Mouse (Mus musculus): ENCODE measurements around the gene Samd4b. TPM values are rescaled to one million over a fixed set of nuclear protein-coding genes. Genes with fewer than 3 reads are reported as not detected.

Gene Samd4b
- polyA plus RNA-seq, 1 experiment from 2014 or later = 40.2 TPM

GRCm38 (mm10) chr7:28378769-28379651 lies 218.9 kb downstream of the Samd4b start:
- Histone ChIP-seq H3K4me1 (peaks cover 86% of the 10 kb centered on the region), H3K27me3 (ENCODE audit: low read depth, poor library complexity, severe bottlenecking) (no peaks in the 10 kb centered on the region), H3K27ac (peak overlapping the region; percentile 90), H3K9me3 (replicated peaks) (no peaks in the 10 kb centered on the region), H3K36me3 (peaks cover 11% of the 10 kb centered on the region), H3K4me3 (peak overlapping the region; percentile 76)
- WGBS = under 1% methylated on average over 53 of the region's 53 CpGs
- peak; percentile 93 for DNase-seq (ENCODE audit: low spot score)

GRCm38 (mm10) chr7:28378066-28378690 lies 219.8 kb downstream of the Samd4b start:
- Histone ChIP-seq H3K27me3 (ENCODE audit: low read depth, poor library complexity, severe bottlenecking) (no peaks in the 10 kb centered on the region), H3K27ac (peak overlapping the region; percentile 90), H3K36me3 (peaks cover 11% of the 10 kb centered on the region), H3K9me3 (replicated peaks) (no peaks in the 10 kb centered on the region), H3K4me3 (peak overlapping the region; percentile 76), H3K4me1 (peaks cover 84% of the 10 kb centered on the region)
- DNase-seq (ENCODE audit: low spot score) = no peak
- WGBS = 39% methylated on average over 32 of the region's 32 CpGs

GRCm38 (mm10) chr7:28377190-28378065 lies 220.5 kb downstream of the Samd4b start:
- peak overlapping the region; percentile 76 for H3K4me3 ChIP-seq
- peaks cover 77% of the 10 kb centered on the region for H3K4me1 ChIP-seq
- peaks cover 11% of the 10 kb centered on the region for H3K36me3 ChIP-seq
- no peaks in the 10 kb centered on the region for H3K27me3 ChIP-seq (ENCODE audit: low read depth, poor library complexity, severe bottlenecking)
- WGBS = 75% methylated on average over 18 of the region's 18 CpGs
- no peaks in the 10 kb centered on the region for H3K9me3 ChIP-seq (replicated peaks)
- peak overlapping the region; percentile 90 for H3K27ac ChIP-seq
- DNase-seq (ENCODE audit: low spot score) = no peak

- DNase-seq (ENCODE audit: low spot score) = peak; percentile 78
- no peaks in the 10 kb centered on the region for H3K9me3 ChIP-seq (replicated peaks)
- H3K4me1 ChIP-seq = peaks cover 66% of the 10 kb centered on the region
- peaks cover 11% of the 10 kb centered on the region for H3K36me3 ChIP-seq
- H3K4me3 ChIP-seq = peak overlapping the region; percentile 55
- WGBS = 2% methylated on average over 30 of the region's 30 CpGs
- H3K27me3 ChIP-seq (ENCODE audit: low read depth, poor library complexity, severe bottlenecking) = no peaks in the 10 kb centered on the region
- H3K27ac ChIP-seq = peak overlapping the region; percentile 98
Observed at GRCm38 (mm10) chr7:28376011-28376771, 221.8 kb downstream of the Samd4b start.

GRCm38 (mm10) chr7:28375176-28375921 lies 222.6 kb downstream of the Samd4b start:
- H3K27me3 ChIP-seq (ENCODE audit: low read depth, poor library complexity, severe bottlenecking) = no peaks in the 10 kb centered on the region
- peaks cover 12% of the 10 kb centered on the region for H3K36me3 ChIP-seq
- WGBS = 1% methylated on average over 36 of the region's 36 CpGs
- peak overlapping the region; percentile 98 for H3K27ac ChIP-seq
- no peaks in the 10 kb centered on the region for H3K9me3 ChIP-seq (replicated peaks)
- peaks cover 66% of the 10 kb centered on the region for H3K4me1 ChIP-seq
- H3K4me3 ChIP-seq = peak overlapping the region; percentile 55
- peak; percentile 92 for DNase-seq (ENCODE audit: low spot score)

GRCm38 (mm10) chr7:28374647-28375046 lies 223.3 kb downstream of the Samd4b start:
- Histone ChIP-seq H3K27me3 (ENCODE audit: low read depth, poor library complexity, severe bottlenecking) (no peaks in the 10 kb centered on the region), H3K4me1 (peaks cover 69% of the 10 kb centered on the region), H3K9me3 (replicated peaks) (no peaks in the 10 kb centered on the region), H3K36me3 (peaks cover 19% of the 10 kb centered on the region), H3K27ac (peak overlapping the region; percentile 98), H3K4me3 (peak overlapping the region; percentile 55)
- WGBS = 87% methylated on average over 10 of the region's 10 CpGs
- DNase-seq (ENCODE audit: low spot score) = no peak

GRCm38 (mm10) chr7:28373891-28374495 lies 224.0 kb downstream of the Samd4b start:
- no peaks in the 10 kb centered on the region for H3K9me3 ChIP-seq (replicated peaks)
- H3K27ac ChIP-seq = peak overlapping the region; percentile 98
- no peak for DNase-seq (ENCODE audit: low spot score)
- 0 out of 2 replicates have a peak overlapping the region, but pooled peaks have one; percentile 82 for H3K4me3 ChIP-seq
- peaks cover 69% of the 10 kb centered on the region for H3K4me1 ChIP-seq
- peaks cover 26% of the 10 kb centered on the region for H3K36me3 ChIP-seq
- WGBS = 78% methylated on average over 7 of the region's 7 CpGs
- H3K27me3 ChIP-seq (ENCODE audit: low read depth, poor library complexity, severe bottlenecking) = no peaks in the 10 kb centered on the region

- peaks cover 65% of the 10 kb centered on the region for H3K4me1 ChIP-seq
- WGBS = 1% methylated on average over 9 of the region's 9 CpGs
- no peaks in the 10 kb centered on the region for H3K9me3 ChIP-seq (replicated peaks)
- no peaks in the 10 kb centered on the region for H3K27me3 ChIP-seq (ENCODE audit: low read depth, poor library complexity, severe bottlenecking)
- H3K36me3 ChIP-seq = peaks cover 34% of the 10 kb centered on the region
- peak; percentile 74 for DNase-seq (ENCODE audit: low spot score)
- H3K27ac ChIP-seq = peak overlapping the region; percentile 98
- H3K4me3 ChIP-seq = peak overlapping the region; percentile 82
Observed at GRCm38 (mm10) chr7:28373131-28373581, 224.8 kb downstream of the Samd4b start.

- Histone ChIP-seq H3K4me3 (peak within 1 kb of the TSS; percentile 82), H3K9me3 (replicated peaks) (no peaks in the 10 kb centered on the region), H3K4me1 (peaks cover 58% of the 10 kb centered on the region), H3K36me3 (peaks cover 36% of the 10 kb centered on the region), H3K27me3 (ENCODE audit: low read depth, poor library complexity, severe bottlenecking) (no peaks in the 10 kb centered on the region), H3K27ac (peak within 1 kb of the TSS; percentile 98)
- peak; percentile 99 for DNase-seq (ENCODE audit: low spot score)
- under 1% methylated on average over 66 of the region's 66 CpGs for WGBS
Observed at GRCm38 (mm10) chr7:28372251-28373108, 225.5 kb downstream of the Samd4b start, which contains the start of gene Plekhg2. TSS of gene Plekhg2 (minus strand) at chr7:28372599.

GRCm38 (mm10) chr7:28371514-28371989 lies 226.4 kb downstream of the Samd4b start:
- Histone ChIP-seq H3K4me1 (peaks cover 49% of the 10 kb centered on the region), H3K36me3 (peaks cover 39% of the 10 kb centered on the region)
- under 1% methylated on average over 42 of the region's 43 CpGs for WGBS

More at GRCm38 (mm10) chr7:28371514-28371989, 226.4 kb downstream of the Samd4b start:
- DNase-seq (ENCODE audit: low spot score) = peak; percentile 81
- peak overlapping the region; percentile 82 for H3K4me3 ChIP-seq
- H3K27ac ChIP-seq = peak overlapping the region; percentile 98
- H3K27me3 ChIP-seq (ENCODE audit: low read depth, poor library complexity, severe bottlenecking) = no peaks in the 10 kb centered on the region
- no peaks in the 10 kb centered on the region for H3K9me3 ChIP-seq (replicated peaks)

Measured in limb, embryonic 10.5 days (tissue).